Mouse (Mus musculus) midbrain, embryonic 15.5 days (tissue): ENCODE results near the gene Clrn3. TPM values are rescaled to one million over a fixed set of nuclear protein-coding genes. Genes with fewer than 3 reads are reported as not detected.
"Not testable (repeated sequence)": the region's sequence is repeated elsewhere in the genome, so short reads cannot be mapped to it uniquely, and the experiment has no call there.

Experiments used
- ATAC-seq: fragments of 200-750 bp; cut with Nextera tagmentation; replicated peaks from 2 replicates; pipeline ENCODE4 v1.8.0; 2017; ENCODE audit warnings: moderate TSS enrichment
- H3K27ac ChIP-seq: fragments of 300-500 bp; sonication (generic); 2 replicates; pipeline ENCODE4 v1.5.1; 2015; ENCODE audit warnings: mild to moderate bottlenecking, inconsistent platforms
- H3K27me3 ChIP-seq: fragments of 300-500 bp; sonication (generic); replicated peaks from 2 replicates; pipeline ENCODE4 v1.6.1; 2015; ENCODE audit warnings: inconsistent platforms
- H3K36me3 ChIP-seq: fragments of 300-500 bp; sonication (generic); replicated peaks from 2 replicates; pipeline ENCODE4 v1.6.1; 2015; ENCODE audit warnings: inconsistent platforms
- H3K4me1 ChIP-seq: fragments of 300-500 bp; sonication (generic); 2 replicates; pipeline ENCODE4 v1.6.1; 2015; ENCODE audit warnings: inconsistent platforms
- H3K4me2 ChIP-seq: fragments of 300-500 bp; sonication (generic); 2 replicates; pipeline ENCODE4 v1.6.1; 2015; ENCODE audit warnings: inconsistent platforms, mild to moderate bottlenecking, moderate library complexity
- H3K4me3 ChIP-seq: fragments of 300-500 bp; sonication (generic); 2 replicates; pipeline ENCODE4 v1.5.1; 2015; ENCODE audit warnings: mild to moderate bottlenecking, inconsistent platforms
- H3K9ac ChIP-seq: fragments of 300-500 bp; sonication (generic); 2 replicates; pipeline ENCODE4 v1.6.1; 2015; ENCODE audit warnings: mild to moderate bottlenecking, inconsistent platforms
- H3K9me3 ChIP-seq: fragments of 300-500 bp; sonication (generic); 2 replicates; pipeline ENCODE4 v1.6.1; 2016; ENCODE audit warnings: inconsistent platforms
- WGBS: fragments of 180-500 bp; shearing (Covaris S2); methylation state at CpG from one replicate; pipeline ENCODE4 v1.1.7; 2015; ENCODE audit warnings: mixed read lengths; 5-methylcytosine and 5-hydroxymethylcytosine counted together
- polyA plus RNA-seq: library from polyadenylated mRNA; unstranded; fragments of >200 nt; fragmentation: Nextera tagmentation; extraction: Ambion mirVana; gene quantifications from 2 replicates; pipeline ENCODE4 v1.2.1, GENCODE M21; 2015

Clrn3 gene
- polyA plus RNA-seq, 1 experiment from 2014 or later, result not detected

- no peaks in the 10 kb centered on the region for H3K9me3 ChIP-seq
- H3K4me1 ChIP-seq, result no peaks in the 10 kb centered on the region
- no peak for ATAC-seq
- no peak overlapping the region for H3K9ac ChIP-seq
- no peaks in the 10 kb centered on the region for H3K36me3 ChIP-seq
- H3K27ac ChIP-seq, result no peak overlapping the region
- no peak overlapping the region for H3K4me2 ChIP-seq
- 91% methylated on average over 2 of the region's 2 CpGs for WGBS
- no peaks in the 10 kb centered on the region for H3K27me3 ChIP-seq
- H3K4me3 ChIP-seq, result no peak overlapping the region
Measured at GRCm38 (mm10) chr7:135529068-135529467, 614 bp upstream of the Clrn3 start.

DNA sequence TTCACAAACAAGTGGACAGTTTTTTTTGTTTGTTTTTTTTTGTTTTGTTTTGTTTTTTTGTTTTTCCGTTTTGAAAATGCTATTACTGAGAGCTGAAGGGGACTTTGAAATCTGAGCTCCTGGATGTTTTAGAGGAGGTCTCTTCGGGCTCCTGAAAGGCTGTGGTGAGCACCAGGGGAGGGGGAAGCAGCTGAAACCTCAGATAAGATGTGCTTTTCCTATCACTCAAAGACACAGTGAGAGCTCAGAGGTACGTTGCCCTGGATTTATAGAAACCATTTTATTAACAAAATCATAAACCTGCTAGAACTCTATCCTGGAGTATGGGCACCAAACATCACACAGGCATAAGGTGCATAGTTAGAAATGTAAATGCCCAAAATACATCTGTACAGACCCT lies 1.3 kb downstream of the Clrn3 start:
- Histone ChIP-seq H3K9ac (no peak overlapping the region), H3K4me1 (no peaks in the 10 kb centered on the region), H3K27ac (no peak overlapping the region), H3K4me3 (no peak overlapping the region), H3K9me3 (no peaks in the 10 kb centered on the region), H3K27me3 (no peaks in the 10 kb centered on the region), H3K36me3 (no peaks in the 10 kb centered on the region), H3K4me2 (no peak overlapping the region)
- 72% methylated on average over 3 of the region's 3 CpGs for WGBS
- ATAC-seq, result no peak

- Histone ChIP-seq H3K4me2 (no peak overlapping the region), H3K9ac (no peak overlapping the region), H3K4me3 (no peak overlapping the region), H3K36me3 (no peaks in the 10 kb centered on the region), H3K27ac (no peak overlapping the region), H3K27me3 (no peaks in the 10 kb centered on the region), H3K4me1 (no peaks in the 10 kb centered on the region; the same call in 1 of the 2 replicates), H3K9me3 (no peaks in the 10 kb centered on the region)
- 83% methylated on average over 3 of the region's 3 CpGs for WGBS
- no peak for ATAC-seq
Measured at GRCm38 (mm10) chr7:135526574-135527152, 1.8 kb downstream of the Clrn3 start.

DNA sequence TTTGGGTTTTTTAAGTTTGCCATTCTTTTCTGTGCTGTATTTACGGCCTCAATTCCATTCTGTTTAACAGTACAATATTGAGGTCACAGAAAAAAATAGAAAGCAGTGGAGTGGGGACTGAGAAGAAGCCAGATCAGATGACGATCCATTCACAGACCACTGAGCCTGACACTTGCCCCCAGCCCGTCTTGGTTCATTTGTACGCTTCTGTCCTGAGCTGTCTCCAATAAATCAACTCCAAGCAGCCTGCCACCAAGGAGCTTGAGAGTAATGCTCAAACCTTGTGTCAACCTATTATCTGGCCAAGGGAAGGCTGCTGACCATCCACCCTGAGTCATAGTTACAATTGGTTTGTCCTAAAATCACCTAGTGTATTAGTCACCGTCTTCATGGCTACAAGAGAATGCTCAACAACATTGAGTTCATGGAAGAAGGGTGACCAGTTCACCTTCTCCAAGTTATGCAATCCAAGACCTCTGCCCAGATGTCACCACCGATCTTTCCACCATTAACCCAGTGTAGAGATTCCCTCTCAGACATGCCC lies 4.0 kb downstream of the Clrn3 start:
- no peak overlapping the region for H3K4me3 ChIP-seq
- H3K36me3 ChIP-seq, result no peaks in the 10 kb centered on the region
- WGBS, result 87% methylated on average over 6 of the region's 6 CpGs
- no peak for ATAC-seq
- H3K9me3 ChIP-seq, result no peaks in the 10 kb centered on the region
- no peaks in the 10 kb centered on the region for H3K27me3 ChIP-seq
- no peak overlapping the region for H3K27ac ChIP-seq
- no peaks in the 10 kb centered on the region; the same call in 1 of the 2 replicates for H3K4me1 ChIP-seq
- H3K4me2 ChIP-seq, result no peak overlapping the region
- H3K9ac ChIP-seq, result no peak overlapping the region

DNA sequence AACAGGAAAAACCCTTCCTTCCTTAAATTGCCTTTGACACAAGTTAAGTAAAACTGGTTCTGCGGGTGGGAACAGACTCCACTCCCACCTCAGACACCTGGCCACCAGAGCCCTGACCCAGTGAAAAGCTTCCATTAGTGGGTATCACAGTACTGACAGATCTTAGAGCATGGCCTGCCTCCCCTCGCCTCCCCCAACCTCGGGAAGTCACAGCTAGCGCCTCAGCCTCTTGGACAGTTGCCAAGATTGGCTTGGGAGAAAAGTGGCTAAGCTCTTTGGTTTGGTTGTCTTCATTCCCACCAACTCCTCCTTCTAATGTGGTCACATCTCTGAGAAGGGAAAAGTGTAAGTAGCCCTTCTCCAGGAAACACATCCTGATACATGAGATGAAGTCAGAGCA lies 4.5 kb downstream of the Clrn3 start:
- WGBS, result 56% methylated on average over 4 of the region's 4 CpGs
- Histone ChIP-seq H3K9me3 (no peaks in the 10 kb centered on the region), H3K27ac (no peak overlapping the region), H3K4me3 (no peak overlapping the region), H3K9ac (no peak overlapping the region), H3K4me1 (no peaks in the 10 kb centered on the region; the same call in 1 of the 2 replicates), H3K36me3 (no peaks in the 10 kb centered on the region), H3K27me3 (no peaks in the 10 kb centered on the region), H3K4me2 (no peak overlapping the region)
- ATAC-seq, result no peak

DNA sequence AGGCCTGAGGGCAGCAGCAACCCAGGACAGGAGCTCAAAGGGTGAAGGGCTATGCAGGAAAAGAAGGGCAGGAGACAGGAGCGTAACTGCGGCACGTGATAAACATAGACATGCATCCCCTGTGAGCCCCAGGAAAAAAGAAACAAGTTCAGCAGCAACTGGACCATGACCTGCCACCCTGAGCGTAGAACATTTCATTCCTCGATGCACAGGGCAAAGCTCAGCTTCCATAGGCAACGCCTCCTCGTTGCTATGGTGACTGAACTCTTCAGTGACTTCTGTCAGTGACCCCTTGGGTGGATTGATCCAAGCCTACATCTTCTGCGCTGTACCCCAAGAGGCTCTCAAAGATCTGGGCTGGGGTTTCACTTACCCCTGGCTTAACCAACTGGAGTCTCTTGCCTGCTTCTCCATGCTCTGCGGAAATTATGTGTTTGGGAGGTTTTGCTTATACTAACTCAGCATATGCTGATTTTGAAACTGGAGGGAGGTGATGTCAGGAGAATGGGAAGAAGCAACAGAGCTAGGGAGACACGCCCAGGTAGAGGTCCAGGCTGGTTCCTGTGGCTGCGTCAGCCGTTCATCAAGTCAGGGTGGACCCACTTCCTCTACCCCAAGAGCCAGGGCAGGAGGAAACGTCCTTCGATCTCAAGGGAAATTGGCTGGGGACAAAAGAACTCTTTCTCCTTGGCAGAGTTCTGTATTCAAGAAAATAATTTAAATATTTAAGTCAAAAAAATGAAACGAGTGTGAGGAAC lies 6.5 kb downstream of the Clrn3 start:
- no peak for ATAC-seq

DNA sequence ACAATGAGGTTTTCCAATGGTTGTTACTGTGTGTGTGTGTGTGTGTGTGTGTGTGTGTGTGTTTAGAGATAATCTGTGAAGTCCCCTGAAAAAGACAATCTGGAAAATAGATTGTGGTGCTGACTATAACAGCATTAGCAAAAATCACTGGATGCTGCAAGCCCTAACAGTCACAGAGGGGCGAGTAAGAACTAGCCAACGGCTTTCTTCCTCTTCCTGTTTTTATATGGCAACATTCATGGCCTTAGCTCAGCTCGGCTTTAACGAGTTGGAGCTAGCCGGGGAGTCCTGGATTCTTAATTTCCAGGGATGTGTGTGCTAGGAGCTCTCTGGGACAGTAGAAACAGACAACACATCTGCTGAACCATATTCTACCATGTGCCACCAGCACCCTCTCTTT lies 8.2 kb downstream of the Clrn3 start:
- H3K36me3 ChIP-seq, result no peaks in the 10 kb centered on the region
- no peaks in the 10 kb centered on the region for H3K9me3 ChIP-seq
- H3K9ac ChIP-seq, result no peak overlapping the region
- no peaks in the 10 kb centered on the region; the same call in 1 of the 2 replicates for H3K4me1 ChIP-seq
- no peak for ATAC-seq
- no peak overlapping the region for H3K4me3 ChIP-seq
- no peaks in the 10 kb centered on the region for H3K27me3 ChIP-seq
- H3K4me2 ChIP-seq, result no peak overlapping the region
- 81% methylated on average over 5 of the region's 5 CpGs for WGBS
- H3K27ac ChIP-seq, result no peak overlapping the region

More for the DNA sequence above, 6.5 kb downstream of the Clrn3 start:
- no peaks in the 10 kb centered on the region for H3K9me3 ChIP-seq
- WGBS, result 48% methylated on average over 15 of the region's 15 CpGs
- no peak overlapping the region for H3K4me3 ChIP-seq
- H3K36me3 ChIP-seq, result no peaks in the 10 kb centered on the region
- no peak overlapping the region for H3K27ac ChIP-seq
- H3K4me1 ChIP-seq, result no peaks in the 10 kb centered on the region; the same call in 1 of the 2 replicates
- no peak overlapping the region for H3K9ac ChIP-seq
- H3K27me3 ChIP-seq, result no peaks in the 10 kb centered on the region
- H3K4me2 ChIP-seq, result no peak overlapping the region

DNA sequence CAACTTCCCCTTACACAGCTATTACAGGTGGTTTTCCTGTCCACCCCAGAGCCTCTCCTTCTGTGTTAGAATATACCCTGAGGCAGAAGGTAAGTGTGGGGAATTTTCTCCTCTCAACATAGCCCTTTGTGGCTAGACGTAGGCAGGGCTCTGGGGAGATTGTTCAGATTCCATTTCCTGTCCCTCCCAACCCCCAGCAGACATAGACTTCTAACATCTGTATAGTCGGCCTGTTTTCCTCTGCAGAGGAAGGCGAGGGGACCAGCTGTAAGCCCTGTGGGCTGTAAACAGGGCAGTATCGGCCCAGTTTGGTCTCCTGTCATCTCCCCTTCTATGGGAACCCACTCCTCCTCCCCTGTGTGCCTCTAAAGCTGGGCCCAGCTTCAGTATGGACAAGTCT lies 11.3 kb downstream of the Clrn3 start:
- no peak overlapping the region for H3K4me2 ChIP-seq
- no peaks in the 10 kb centered on the region for H3K9me3 ChIP-seq
- no peak for ATAC-seq
- H3K27me3 ChIP-seq, result no peaks in the 10 kb centered on the region
- no peak overlapping the region for H3K27ac ChIP-seq
- H3K9ac ChIP-seq, result no peak overlapping the region
- no peaks in the 10 kb centered on the region for H3K36me3 ChIP-seq
- no peaks in the 10 kb centered on the region; the same call in 1 of the 2 replicates for H3K4me1 ChIP-seq
- no peak overlapping the region for H3K4me3 ChIP-seq
- 68% methylated on average over 4 of the region's 4 CpGs for WGBS

GRCm38 (mm10) chr7:135511723-135512122 lies 16.7 kb downstream of the Clrn3 start:
- no peak for ATAC-seq
- 85% methylated on average over 3 of the region's 3 CpGs for WGBS

GRCm38 (mm10) chr7:135510431-135510830 lies 18.0 kb downstream of the Clrn3 start:
- Histone ChIP-seq H3K4me2 (no peak overlapping the region), H3K9ac (no peak overlapping the region), H3K4me3 (no peak overlapping the region), H3K27ac (no peak overlapping the region), H3K36me3 (no peaks in the 10 kb centered on the region), H3K4me1 (no peaks in the 10 kb centered on the region), H3K9me3 (no peaks in the 10 kb centered on the region), H3K27me3 (no peaks in the 10 kb centered on the region)
- ATAC-seq, result no peak
- WGBS, result 87% methylated on average over 5 of the region's 5 CpGs

More at GRCm38 (mm10) chr7:135511723-135512122, 16.7 kb downstream of the Clrn3 start:
- no peak overlapping the region for H3K4me2 ChIP-seq
- H3K27ac ChIP-seq, result no peak overlapping the region
- no peaks in the 10 kb centered on the region for H3K36me3 ChIP-seq
- no peaks in the 10 kb centered on the region for H3K9me3 ChIP-seq
- no peak overlapping the region for H3K9ac ChIP-seq
- no peaks in the 10 kb centered on the region for H3K4me1 ChIP-seq
- no peaks in the 10 kb centered on the region for H3K27me3 ChIP-seq
- H3K4me3 ChIP-seq, result no peak overlapping the region

- Histone ChIP-seq H3K27me3 (no peaks in the 10 kb centered on the region), H3K27ac (no peak overlapping the region), H3K9ac (no peak overlapping the region), H3K4me3 (no peak overlapping the region), H3K4me1 (no peaks in the 10 kb centered on the region), H3K4me2 (no peak overlapping the region), H3K36me3 (no peaks in the 10 kb centered on the region), H3K9me3 (no peaks in the 10 kb centered on the region)
- WGBS, result 90% methylated on average over 3 of the region's 3 CpGs
- ATAC-seq, result no peak
Measured at GRCm38 (mm10) chr7:135509272-135509671, 19.2 kb downstream of the Clrn3 start.

- Histone ChIP-seq H3K36me3 (no peaks in the 10 kb centered on the region), H3K4me1 (no peaks in the 10 kb centered on the region), H3K4me2 (no peak overlapping the region), H3K27me3 (no peaks in the 10 kb centered on the region), H3K4me3 (no peak overlapping the region), H3K9me3 (no peaks in the 10 kb centered on the region), H3K9ac (no peak overlapping the region), H3K27ac (no peak overlapping the region)
- 64% methylated on average over 4 of the region's 4 CpGs for whole genome bisulfite sequencing
- ATAC-seq, result no peak
Measured at GRCm38 (mm10) chr7:135508602-135509001, 19.9 kb downstream of the Clrn3 start.

DNA sequence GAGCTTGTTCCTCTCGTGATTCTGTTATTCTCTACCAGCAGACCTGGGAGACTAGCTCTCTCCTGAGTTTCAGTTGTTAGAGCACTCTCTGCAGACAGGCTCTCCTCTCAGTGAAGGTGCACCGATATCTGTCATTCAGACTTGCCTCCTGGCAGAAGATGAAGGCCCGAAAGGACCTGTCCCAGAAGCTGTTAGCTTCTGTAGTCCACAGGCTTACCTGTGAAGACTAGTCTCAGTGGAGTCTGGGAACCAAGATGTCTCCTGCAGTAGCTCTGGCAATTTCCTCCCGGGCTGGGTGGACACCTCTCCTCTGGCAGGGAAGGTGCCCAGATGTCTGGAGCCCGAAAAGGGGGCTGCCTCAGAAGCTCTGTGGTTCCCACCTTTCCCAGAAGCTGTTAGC lies 21.9 kb downstream of the Clrn3 start:
- not testable (repeated sequence) for H3K4me2 ChIP-seq, H3K9me3 ChIP-seq, H3K27me3 ChIP-seq, H3K4me3 ChIP-seq, H3K4me1 ChIP-seq, H3K9ac ChIP-seq, H3K27ac ChIP-seq, ATAC-seq, H3K36me3 ChIP-seq
- WGBS, result 96% methylated on average over 5 of the region's 5 CpGs
